8 mouse cellular contexts compared by ENCODE assay signal in the genomic region with DNA sequence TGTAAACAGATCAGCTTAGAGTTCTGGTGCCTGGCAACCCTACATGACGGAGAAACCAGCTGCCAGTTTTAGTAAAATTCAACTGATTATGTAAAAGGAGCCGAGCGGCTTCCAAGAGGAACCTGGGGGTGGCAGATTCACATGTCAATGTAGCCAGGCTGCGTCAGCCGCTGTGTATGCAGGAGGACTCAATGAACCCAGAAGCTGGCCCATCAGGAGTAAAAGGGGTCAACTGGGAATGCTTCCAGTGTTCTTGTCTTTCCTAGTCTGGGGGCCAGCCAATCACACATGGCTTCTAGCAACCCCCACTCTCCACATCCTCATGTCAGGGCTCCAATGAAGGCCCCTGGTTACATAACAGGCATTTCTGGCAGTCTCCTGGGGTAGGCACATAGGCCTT. TPM values are rescaled to one million over a fixed set of nuclear protein-coding genes. Genes with fewer than 3 reads are reported as not detected.
DNase-seq lines count a peak whose midpoint lies in the region; TF ChIP-seq lines count a peak whose summit lies in the region.

No protein-coding gene starts in this region.

- TF ChIP-seq CTCF in cerebellum, adult 2 months (IDR thresholded peaks at IDR 0.05; ENCODE audit: borderline replicate concordance, insufficient read depth, low read depth, low read length), result no peak
- no peak for TF ChIP-seq CTCF in liver, adult 2 months (IDR thresholded peaks at IDR 0.05; ENCODE audit: low read depth, low read length)

- H3K4me3 ChIP-seq in cerebellum, adult 2 months (replicated peaks; ENCODE audit: insufficient read depth, low read depth, low read length), result no peak overlapping the region
- no peak overlapping the region for H3K4me3 ChIP-seq in liver, adult 2 months (ENCODE audit: insufficient read depth, low read depth, low read length)

- WGBS in cerebellum, adult 2 months, result 33% methylated on average over 5 of the region's 5 CpGs
- WGBS in liver, adult 2 months, result 22% methylated on average over 5 of the region's 5 CpGs

- H3K36me3 ChIP-seq in liver, adult 2 months (ENCODE audit: control insufficient read depth, insufficient read depth, low read length), result peaks cover 10% of the 10 kb centered on the region

- peak overlapping the region; percentile 43; the same call in 1 of the 2 replicates for H3K27ac ChIP-seq in cerebellum, adult 2 months (ENCODE audit: insufficient read depth, low read length)
- peak overlapping the region; percentile 84 for H3K27ac ChIP-seq in liver, adult 2 months (replicated peaks; ENCODE audit: insufficient read depth, low read depth, low read length)

- no peak for TF ChIP-seq POLR2A in cerebellum, adult 2 months (IDR thresholded peaks at IDR 0.05; ENCODE audit: borderline replicate concordance, insufficient read depth, low read length)
- TF ChIP-seq POLR2A in liver, adult 2 months (IDR thresholded peaks at IDR 0.05; ENCODE audit: extremely low read depth, insufficient read depth, low read length), result no peak

- H3K79me2 ChIP-seq in liver, adult 2 months (ENCODE audit: control insufficient read depth, insufficient read depth, low read length), result no peaks in the 10 kb centered on the region; the same call in 1 of the 2 replicates

- H3K27me3 ChIP-seq in cerebellum, adult 2 months (ENCODE audit: control insufficient read depth, insufficient read depth, low read length), result no peaks in the 10 kb centered on the region
- no peaks in the 10 kb centered on the region for H3K27me3 ChIP-seq in liver, adult 2 months (ENCODE audit: control insufficient read depth, insufficient read depth, low read length)

- peak overlapping the region; percentile 26; the same call in 1 of the 2 replicates for H3K9ac ChIP-seq in liver, adult 2 months (ENCODE audit: low read depth, low read length)

- H3K4me1 ChIP-seq in cerebellum, adult 2 months (ENCODE audit: control insufficient read depth, insufficient read depth, low read length), result peaks cover 14% of the 10 kb centered on the region
- peaks cover 7% of the 10 kb centered on the region for H3K4me1 ChIP-seq in liver, adult 2 months (ENCODE audit: control insufficient read depth, insufficient read depth, low read length)

- DNase-seq in cerebellum, adult 2 months, result peak; percentile 34 to 35
- no peak for DNase-seq in cerebellum, adult 11 months
- DNase-seq in liver, adult 2 months (ENCODE audit: extremely low read depth, low read depth, low spot score), result peak; percentile 75
- no peak for DNase-seq in liver
- peak; percentile 88 for DNase-seq in layer of hippocampus, adult 9-11 months
- peak; percentile 80 for DNase-seq in skeletal muscle tissue, adult 2 months (ENCODE audit: low read depth, low spot score)
- no peak for DNase-seq in testis, postnatal 14 days (ENCODE audit: low spot score)
- DNase-seq in thymus, adult 18-20 months, result no peak

RNA-seq across cellular contexts. Expression of a gene that starts 6.3 kb away (rescaled TPM):
- 265 and 281 TPM in 2 replicates for polyA plus RNA-seq in cerebellum, adult 2 months (2012; rRNA removed)
- total RNA-seq in liver, adult 2 months (2014; rRNA removed), result 137 and 205 TPM in 2 replicates
- 39.6 and 49.3 TPM in 2 replicates for polyA plus RNA-seq in liver, adult 2 months (2012; rRNA removed)

RNA-seq across cellular contexts. Expression of a gene that starts 9.4 kb away (rescaled TPM):
- 39.6 and 41.6 TPM in 2 replicates for polyA plus RNA-seq in cerebellum, adult 2 months (2012; rRNA removed)
- total RNA-seq in liver, adult 2 months (2014; rRNA removed), result 6.5 and 7.8 TPM in 2 replicates
- 4.1 and 7.4 TPM in 2 replicates for polyA plus RNA-seq in liver, adult 2 months (2012; rRNA removed)

RNA-seq across cellular contexts. Expression of a gene that starts 17.0 kb away (rescaled TPM):
- polyA plus RNA-seq in cerebellum, adult 2 months (2012; rRNA removed), result 48.4 and 48.7 TPM in 2 replicates
- 9.2 and 19.5 TPM in 2 replicates for total RNA-seq in liver, adult 2 months (2014; rRNA removed)
- polyA plus RNA-seq in liver, adult 2 months (2012; rRNA removed), result 1.4 and 1.7 TPM in 2 replicates

RNA-seq across cellular contexts. Expression of a gene that starts 26.8 kb away (rescaled TPM):
- polyA plus RNA-seq in cerebellum, adult 2 months (2012; rRNA removed), result 9.0 and 9.3 TPM in 2 replicates
- 3.7 and 5.3 TPM in 2 replicates for total RNA-seq in liver, adult 2 months (2014; rRNA removed)
- polyA plus RNA-seq in liver, adult 2 months (2012; rRNA removed), result 0.72 and 0.98 TPM in 2 replicates

RNA-seq across cellular contexts. Expression of a gene that starts 28.7 kb away (rescaled TPM):
- 78.1 and 80.3 TPM in 2 replicates for polyA plus RNA-seq in cerebellum, adult 2 months (2012; rRNA removed)
- total RNA-seq in liver, adult 2 months (2014; rRNA removed), result 36.2 and 43.2 TPM in 2 replicates
- polyA plus RNA-seq in liver, adult 2 months (2012; rRNA removed), result 181 and 255 TPM in 2 replicates

Comparison
In these comparisons a context has a peak if more than half of its experiments do, and no peak if none do; other contexts are left out.
1. DNase-seq: peak in cerebellum, adult 2 months (2 of 2), liver, adult 2 months (single experiment), layer of hippocampus, adult 9-11 months (single experiment) and skeletal muscle tissue, adult 2 months (single experiment); none in cerebellum, adult 11 months (single experiment), liver (single experiment), testis, postnatal 14 days (single experiment) and thymus, adult 18-20 months (0 of 2).
2. RNA of a gene that starts 17.0 kb away (polyA plus RNA-seq): 48.4 to 48.7 TPM in cerebellum, adult 2 months; 1.4 to 1.7 TPM in liver, adult 2 months; every median in the first group is over 10 times any median in the second.